Mouse (Mus musculus) fibroblast of lung, adult 2 months (primary cell): ENCODE measurements at regions not wholly inside any gene's neighbourhood (a gene's known extent, or its start where the extent isn't known, plus 50 kb on each side); places are given as distances from the start of the nearest gene placed in this dataset.

Experiments
- DNase-seq: peaks from one replicate; pipeline ENCODE4 v3.0.0-alpha.2; 2011; ENCODE audit warnings: low read depth

- DNase-seq = no peak
Measured at GRCm38 (mm10) chr6:140178425-140179193, 137.4 kb upstream of the Plcz1 start.

GRCm38 (mm10) chr6:140172716-140173115 is 131.5 kb upstream of the Plcz1 start:
- no peak for DNase-seq

GRCm38 (mm10) chr6:140169836-140170235 is 128.6 kb upstream of the Plcz1 start:
- no peak for DNase-seq

GRCm38 (mm10) chr6:140167182-140167581 is 125.9 kb upstream of the Plcz1 start:
- no peak for DNase-seq

GRCm38 (mm10) chr6:140162729-140163128 is 121.5 kb upstream of the Plcz1 start:
- DNase-seq = no peak

- DNase-seq = no peak
Measured at GRCm38 (mm10) chr6:140161482-140161881, 120.2 kb upstream of the Plcz1 start.

GRCm38 (mm10) chr6:140160946-140161345 is 119.7 kb upstream of the Plcz1 start:
- DNase-seq = no peak

GRCm38 (mm10) chr6:140158986-140159385 is 117.7 kb upstream of the Plcz1 start:
- DNase-seq = no peak

- no peak for DNase-seq
Measured at GRCm38 (mm10) chr6:140157375-140157774, 116.1 kb upstream of the Plcz1 start.

- DNase-seq = no peak
Measured at GRCm38 (mm10) chr6:140152418-140153176, 111.3 kb upstream of the Plcz1 start.

GRCm38 (mm10) chr6:140148628-140149245 is 107.5 kb upstream of the Plcz1 start:
- DNase-seq = no peak

GRCm38 (mm10) chr6:140148138-140148537 is 106.9 kb upstream of the Plcz1 start:
- DNase-seq = no peak

GRCm38 (mm10) chr6:140147711-140148110 is 106.5 kb upstream of the Plcz1 start:
- DNase-seq = peak; percentile 70

- DNase-seq = no peak
Measured at GRCm38 (mm10) chr6:140133734-140134133, 92.5 kb upstream of the Plcz1 start.

GRCm38 (mm10) chr6:140126645-140127044 is 85.4 kb upstream of the Plcz1 start:
- no peak for DNase-seq

- DNase-seq = no peak
Measured at GRCm38 (mm10) chr6:140114024-140114423, 72.8 kb upstream of the Plcz1 start.

- DNase-seq = no peak
Measured at GRCm38 (mm10) chr6:140112054-140112453, 70.8 kb upstream of the Plcz1 start.

GRCm38 (mm10) chr6:140108083-140108482 is 66.8 kb upstream of the Plcz1 start:
- DNase-seq = no peak

- no peak for DNase-seq
Measured at GRCm38 (mm10) chr6:140107628-140108027, 66.4 kb upstream of the Plcz1 start.

GRCm38 (mm10) chr6:140106141-140106540 is 64.9 kb upstream of the Plcz1 start:
- DNase-seq = no peak

GRCm38 (mm10) chr6:140102043-140102442 is 60.8 kb upstream of the Plcz1 start:
- no peak for DNase-seq

GRCm38 (mm10) chr6:140095416-140095815 is 54.2 kb upstream of the Plcz1 start:
- no peak for DNase-seq
